Mouse (Mus musculus) naive thymus-derived CD4-positive, alpha-beta T cell, adult 2 months (primary cell): ENCODE results near the gene Tle3.
A peak's percentile ranks its signal among the peaks of the same experiment; 100 is the strongest.

Source experiments
- DNase-seq: peaks from one replicate; pipeline ENCODE4 v3.0.0-alpha.2; 2011; ENCODE audit warnings: low read depth

Tle3 gene

DNA sequence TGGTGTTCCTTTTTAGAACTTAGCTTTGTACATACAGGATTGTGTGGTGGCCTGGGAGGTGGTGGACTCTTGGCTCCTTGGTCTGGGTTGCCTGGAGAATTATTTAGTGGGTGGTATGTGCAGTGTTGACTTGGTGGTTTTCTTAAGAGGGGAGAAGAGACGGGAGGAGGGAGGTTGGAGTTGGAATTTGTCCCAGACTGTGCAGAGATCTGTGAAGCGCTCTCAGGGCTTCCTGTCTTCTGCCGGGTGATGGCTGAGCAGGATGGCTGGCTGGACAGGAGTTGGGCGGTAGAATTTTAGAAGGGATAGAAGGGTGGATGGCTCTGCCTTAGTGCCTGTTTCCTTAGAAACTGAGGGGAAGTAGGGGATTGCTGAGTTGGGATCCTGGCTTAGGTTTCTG lies 25.0 kb downstream of the Tle3 start:
- no peak for DNase-seq

DNA sequence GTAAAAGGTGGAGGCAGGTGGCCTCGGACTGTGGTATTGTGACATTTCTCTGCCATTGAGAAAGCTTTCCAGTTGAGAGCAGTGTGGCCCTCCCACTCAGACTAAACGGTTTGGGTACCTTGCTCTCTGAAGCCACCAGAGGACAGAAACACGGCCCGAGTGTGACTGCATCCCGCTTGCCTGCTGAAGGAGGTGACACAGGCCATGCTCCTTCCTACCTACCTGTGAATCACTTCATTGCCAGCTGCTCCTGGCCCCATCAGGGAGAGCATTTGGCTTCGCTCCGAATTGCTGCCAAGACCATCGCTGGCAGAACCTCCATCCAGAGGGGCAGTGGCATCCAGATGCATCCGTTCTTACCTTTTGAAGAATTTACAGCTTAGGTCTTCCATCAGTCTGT lies 26.0 kb downstream of the Tle3 start:
- no peak for DNase-seq

DNA sequence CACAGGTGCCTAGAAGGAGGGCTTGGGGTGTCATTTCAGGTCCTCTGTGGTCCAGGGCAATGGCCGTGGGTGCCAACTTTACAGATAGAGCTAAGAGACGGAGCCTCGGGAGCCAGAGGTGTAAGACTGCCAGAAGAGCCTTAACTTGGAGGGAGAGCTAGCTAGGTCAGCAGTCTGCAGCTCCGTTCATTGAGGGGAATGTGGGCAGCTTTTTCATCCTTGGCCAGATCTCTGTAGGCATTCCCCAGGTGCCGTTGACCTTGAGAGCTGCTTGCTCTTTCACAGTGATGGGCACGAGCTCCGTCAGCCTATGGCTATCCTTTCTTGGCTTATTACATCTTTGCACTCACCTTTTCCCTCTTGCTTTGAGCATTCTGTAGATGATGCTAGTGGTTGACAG lies 28.0 kb downstream of the Tle3 start:
- DNase-seq, result no peak

DNA sequence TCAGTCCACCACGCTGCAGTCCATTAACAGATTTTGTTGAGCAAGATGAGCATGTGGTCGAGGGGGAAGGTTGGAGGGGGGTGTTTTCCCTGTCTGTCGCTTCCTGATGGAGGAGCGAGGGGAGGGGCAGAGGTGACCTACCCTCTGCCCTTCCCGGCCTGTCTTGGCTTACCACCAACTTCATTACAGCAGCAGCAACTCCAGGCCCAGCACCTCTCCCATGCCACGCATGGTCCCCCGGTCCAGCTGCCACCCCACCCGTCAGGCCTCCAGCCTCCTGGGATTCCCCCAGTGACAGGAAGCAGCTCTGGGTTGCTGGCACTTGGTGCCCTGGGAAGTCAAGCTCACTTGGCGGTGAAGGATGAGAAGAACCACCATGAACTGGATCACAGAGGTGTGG lies 29.5 kb downstream of the Tle3 start:
- DNase-seq, result no peak

DNA sequence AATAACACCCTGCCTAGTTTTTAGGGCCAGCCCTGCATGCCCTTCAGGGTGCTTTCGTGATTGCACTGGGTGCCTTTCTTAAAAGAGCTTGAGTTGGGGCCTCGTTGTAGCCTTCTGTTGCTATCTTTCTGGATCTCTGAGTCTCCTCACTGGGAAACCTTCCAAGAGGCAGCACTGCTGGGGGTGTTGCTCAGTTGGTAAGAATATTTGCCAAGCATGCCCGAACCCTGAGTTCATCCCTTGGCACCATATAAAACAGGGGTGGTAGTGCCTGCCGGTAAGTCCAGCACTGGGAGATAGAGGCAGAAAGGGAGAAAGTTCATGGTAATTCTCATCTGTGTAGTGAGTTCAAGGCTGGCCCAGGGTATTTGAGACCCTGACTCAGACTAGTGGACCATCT lies 30.1 kb downstream of the Tle3 start:
- DNase-seq, result no peak

DNA sequence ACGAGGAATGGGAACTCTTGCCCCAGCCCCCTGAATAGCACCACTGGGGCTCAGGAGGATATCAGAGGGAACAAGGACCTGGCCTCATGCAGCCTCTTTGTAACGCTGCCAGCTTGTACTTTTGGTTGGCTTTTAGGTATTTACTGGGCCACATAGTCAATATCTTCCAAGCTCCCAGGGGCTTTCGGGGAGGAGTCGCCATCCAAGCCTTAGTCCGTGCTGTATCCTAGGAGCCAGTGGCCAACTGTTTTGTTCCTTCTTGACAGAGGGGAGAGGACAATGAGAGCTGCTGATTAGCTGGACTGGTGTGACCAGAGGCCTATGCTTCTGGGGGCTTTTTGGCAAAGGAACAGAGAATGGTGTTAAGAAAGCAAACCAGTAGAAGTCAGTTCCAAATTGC lies 30.6 kb downstream of the Tle3 start:
- DNase-seq, result no peak

DNA sequence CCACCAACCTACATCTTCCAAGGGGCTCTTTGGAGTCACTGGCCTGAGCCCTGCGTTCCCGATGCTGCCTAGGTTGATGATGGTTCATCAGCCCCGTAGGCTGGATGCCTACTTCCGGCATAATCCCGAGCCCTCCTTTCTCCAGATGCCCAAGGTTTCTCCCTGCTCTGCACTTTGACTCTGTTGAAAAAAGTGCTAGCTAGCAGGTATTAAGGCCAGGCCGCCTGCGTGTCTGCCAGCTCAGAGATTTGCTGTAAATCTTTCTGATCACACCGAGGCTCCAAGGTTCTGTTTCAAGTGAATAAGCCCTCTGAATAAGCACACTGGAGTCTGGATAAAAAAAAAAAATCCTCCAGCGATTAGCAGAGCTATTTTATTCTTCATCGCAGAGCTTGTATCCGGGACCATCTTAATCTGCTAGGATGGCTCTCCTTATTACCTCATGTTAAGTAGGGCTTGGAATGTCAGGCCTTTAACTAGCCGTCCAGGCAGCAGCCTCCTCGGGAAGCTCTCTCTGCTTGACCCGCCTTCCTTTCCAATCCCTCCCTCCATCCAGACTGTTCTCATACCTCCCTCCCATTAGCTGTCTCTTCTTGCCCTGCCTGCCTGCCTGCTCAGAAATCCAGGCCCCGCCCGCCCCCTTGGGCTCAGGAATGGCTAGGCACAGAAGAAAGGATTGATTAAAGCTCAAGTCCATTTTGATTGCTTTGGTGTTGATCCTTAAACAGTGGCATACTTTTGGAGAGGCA lies 31.9 kb downstream of the Tle3 start:
- DNase-seq, result no peak

DNA sequence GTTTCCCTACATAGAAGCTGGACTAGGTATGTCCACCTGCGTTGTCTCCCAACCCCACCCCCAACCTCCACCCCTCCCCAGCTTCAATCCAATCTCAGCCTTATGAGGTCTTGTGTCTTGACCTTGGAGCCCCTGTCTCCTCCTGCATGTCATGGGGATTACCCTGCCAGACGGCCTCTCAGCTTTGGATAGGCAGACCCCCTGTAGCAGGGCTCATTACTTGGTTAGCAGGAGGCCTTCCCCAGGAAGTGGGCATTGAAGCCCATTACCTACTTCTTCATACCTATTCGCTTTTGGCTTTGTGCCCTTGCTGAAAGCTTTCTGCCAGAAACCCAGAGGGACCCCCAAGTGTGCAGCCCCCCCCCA lies 32.4 kb downstream of the Tle3 start:
- no peak for DNase-seq

DNA sequence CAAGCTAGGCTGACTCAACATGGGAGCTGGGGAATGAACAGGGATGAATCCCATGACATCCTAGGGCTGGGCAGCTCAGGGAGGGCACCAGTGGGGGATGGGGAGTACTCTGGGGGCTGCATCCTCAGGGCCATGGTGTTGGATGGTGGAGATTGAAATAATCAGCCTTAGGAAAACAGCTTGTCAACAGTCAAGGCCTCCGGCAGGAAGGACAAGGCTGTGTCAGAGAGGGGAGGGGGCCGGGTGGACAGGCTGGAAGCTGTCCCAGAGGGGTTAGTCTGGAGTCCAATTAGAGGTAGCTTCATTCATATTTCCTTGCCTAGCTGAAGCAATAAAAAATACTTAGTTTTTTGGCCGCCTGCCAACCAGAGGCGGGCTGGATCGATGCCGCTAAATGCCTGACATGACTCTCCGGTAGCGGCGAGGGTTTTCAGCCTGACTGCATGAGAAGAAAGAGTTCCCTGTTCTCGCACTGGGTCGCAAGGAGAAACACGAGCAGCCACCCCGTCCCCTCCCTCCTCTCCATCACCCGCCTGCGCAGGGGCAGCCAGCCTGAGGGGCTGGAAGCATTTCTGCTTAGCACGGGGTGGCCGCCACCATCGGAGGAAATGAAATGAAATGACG lies 32.9 kb downstream of the Tle3 start:
- DNase-seq, result no peak

DNA sequence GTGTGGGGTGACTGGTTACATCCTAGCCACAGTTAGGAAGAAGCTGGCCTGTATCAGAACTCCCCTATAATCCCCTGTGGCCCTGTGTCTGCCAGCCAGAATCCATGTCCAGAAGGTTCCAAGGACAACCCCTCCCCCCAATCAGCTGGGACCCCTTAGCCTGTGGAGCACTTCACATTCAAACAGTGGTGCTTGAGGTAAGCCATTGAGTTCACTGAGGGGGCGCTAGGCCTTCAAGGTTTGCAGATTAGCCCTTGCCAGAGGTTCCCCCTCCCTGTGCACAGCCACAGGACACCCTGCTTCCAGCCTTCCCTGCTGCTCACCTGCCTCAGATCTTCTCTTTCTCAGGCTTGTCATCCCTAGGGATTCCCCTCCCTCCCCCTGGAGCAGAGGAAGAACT lies 34.2 kb downstream of the Tle3 start:
- DNase-seq, result no peak

DNA sequence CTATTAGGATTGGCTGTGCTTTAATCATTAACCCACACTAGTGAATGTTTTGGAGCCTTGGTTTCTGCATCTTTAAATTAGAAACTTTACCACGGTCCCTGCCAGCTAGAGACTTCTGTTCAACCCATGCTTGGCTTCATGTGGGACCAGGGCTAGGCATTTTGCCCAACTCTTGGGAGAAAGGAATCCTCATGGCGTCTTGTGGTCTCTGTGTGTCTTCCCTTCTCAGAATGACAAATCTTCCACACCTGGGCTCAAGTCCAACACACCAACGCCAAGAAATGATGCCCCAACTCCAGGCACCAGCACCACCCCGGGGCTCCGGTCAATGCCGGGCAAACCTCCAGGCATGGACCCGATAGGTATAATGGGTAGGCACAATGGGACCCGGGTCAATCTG lies 36.9 kb downstream of the Tle3 start:
- no peak for DNase-seq

DNA sequence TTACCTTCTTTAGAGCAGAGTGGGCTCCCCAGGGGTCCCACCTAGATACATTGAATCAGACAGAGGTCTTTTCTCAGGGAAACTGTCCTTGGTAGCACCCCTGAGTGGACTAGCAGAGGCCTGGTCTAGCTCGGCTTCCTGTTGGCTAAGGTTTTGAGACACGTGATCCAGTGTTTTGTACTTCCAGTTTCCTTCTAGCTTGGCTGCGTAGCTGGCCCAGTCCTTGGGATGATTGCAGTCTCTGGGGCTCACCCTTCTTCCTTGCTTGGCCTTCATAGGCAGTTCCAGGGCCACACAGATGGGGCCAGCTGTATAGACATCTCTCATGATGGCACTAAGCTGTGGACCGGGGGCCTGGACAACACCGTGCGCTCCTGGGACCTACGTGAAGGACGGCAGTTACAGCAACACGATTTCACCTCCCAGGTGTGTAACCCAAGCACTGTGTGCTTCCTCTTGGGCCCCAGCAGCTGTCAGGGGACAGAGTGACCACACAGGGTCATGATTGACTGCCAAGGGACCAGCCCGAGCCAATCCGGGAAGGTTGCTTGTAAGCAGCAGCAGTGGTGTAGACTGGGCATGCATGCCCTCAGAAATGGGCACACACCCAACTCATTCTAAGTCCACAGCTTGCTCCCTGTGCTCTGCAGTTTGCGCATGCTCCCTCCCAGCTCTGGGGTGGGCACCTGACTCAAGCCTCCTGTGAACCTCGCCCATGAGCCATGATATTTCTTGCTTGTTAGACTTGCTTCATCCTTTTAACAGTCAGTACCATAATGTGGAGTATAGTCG lies 41.7 kb downstream of the Tle3 start:
- DNase-seq, result no peak

DNA sequence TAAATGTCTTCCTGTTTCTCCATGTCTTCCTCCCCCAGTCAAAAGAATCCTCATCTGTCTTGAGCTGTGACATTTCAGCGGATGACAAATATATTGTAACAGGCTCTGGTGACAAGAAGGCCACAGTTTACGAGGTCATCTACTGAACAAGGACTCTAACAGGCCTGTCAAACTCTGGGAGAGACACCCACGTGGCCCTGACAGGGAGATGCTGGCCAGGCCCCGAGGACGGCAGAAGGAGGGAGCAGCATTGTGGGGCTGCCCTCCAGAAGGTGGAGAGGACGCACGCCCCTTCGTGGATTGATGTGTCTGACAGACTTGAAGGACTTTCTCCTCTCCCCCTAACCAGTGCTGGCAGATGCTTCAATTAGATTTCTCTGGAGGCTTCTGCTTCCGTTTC lies 44.4 kb downstream of the Tle3 start:
- DNase-seq, result no peak

DNA sequence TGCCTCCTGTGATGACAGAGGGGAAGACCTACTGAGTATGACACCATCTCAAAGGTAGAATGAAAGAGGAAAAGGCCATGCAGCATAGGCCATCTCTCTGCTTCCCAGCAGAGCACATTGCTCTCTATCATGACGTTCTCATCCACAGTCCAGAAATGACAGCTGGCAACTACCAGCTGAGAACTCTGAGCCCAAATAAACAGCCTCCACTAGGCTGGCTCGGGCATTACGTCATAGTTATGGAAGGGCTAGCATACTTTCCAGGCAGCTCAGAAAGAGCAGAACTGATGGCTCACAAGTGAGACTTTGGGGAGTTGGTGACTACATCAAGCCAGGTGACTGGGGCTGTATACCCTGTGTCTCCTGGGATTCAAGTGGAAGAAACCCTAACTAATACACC lies 49.5 kb downstream of the Tle3 start:
- DNase-seq, result no peak

DNA sequence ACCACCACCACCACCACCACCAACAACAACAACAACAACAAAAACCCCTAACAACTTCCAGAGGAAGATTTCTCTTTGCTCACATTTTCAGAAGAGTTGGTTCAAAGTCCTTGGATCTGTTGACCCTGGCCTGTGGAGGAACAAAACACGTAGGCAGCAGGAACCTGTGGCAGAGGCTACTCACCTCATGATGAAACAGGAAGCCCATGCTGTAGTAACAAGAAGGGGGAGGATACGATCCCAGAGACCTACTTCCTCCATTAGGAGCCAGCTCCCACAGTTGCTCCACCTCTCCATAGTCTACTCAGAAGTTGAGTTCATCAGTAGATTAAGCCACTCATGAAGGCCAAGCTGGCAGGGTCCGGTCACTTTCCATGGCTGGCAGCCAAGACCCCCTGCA lies 52.1 kb downstream of the Tle3 start:
- no peak for DNase-seq

DNA sequence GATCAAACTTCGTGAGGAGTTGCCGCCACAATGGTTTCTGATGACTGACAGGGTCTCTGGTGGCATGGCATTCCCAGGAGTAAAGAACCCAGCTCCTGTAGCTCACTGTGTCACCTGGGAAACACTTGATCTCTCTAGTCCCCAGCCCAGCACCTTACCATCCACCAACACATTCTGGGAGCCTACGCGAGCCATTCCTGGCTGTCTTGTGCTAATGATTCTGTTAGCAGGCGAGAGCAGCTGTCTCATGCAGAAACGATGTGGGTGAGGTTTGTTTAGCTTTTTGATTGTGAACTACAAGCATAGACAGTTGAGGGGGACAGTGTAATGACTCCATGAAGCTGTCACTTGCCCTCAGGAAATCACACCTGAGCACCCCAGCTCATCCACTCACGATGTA lies 54.3 kb downstream of the Tle3 start:
- DNase-seq, result peak; percentile 22

DNA sequence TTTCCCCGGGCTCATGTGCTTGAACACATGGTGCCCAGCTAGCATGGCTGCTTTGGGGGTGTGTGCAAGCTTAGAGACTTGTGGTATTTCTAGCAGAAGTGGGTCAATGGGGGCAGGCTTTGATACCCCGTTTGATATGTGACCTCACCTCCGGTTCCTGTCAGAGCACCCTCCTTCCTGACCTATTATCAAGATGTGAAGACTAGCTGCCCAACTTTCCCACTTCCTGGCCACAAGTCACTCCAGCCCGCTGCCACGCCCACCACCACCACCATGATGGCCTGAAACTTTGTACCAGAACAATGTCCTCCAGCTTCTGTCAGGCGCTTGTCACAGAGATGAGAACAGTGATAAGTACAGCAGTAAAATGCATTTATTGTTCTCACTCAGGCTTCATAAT lies 54.9 kb downstream of the Tle3 start:
- DNase-seq, result peak; percentile 57

DNA sequence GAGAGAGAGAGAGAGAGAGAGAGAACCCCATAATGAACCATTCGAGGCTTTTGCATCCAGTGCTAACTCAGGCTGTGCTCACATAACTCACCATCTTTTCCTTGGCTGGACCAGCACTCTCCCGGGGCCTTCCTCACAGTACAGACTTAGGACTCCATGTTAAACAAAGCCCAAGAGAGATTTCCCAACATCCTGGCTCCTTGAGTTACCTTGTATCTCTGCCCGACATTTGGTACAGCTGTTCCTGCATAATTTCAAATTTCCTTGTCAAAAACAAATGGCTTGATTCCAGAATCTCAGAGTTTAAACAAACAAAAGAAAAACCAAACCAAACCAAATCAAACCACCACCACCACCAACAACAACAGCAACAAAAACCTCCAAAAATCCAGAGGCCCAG lies 55.7 kb downstream of the Tle3 start:
- DNase-seq, result no peak

DNA sequence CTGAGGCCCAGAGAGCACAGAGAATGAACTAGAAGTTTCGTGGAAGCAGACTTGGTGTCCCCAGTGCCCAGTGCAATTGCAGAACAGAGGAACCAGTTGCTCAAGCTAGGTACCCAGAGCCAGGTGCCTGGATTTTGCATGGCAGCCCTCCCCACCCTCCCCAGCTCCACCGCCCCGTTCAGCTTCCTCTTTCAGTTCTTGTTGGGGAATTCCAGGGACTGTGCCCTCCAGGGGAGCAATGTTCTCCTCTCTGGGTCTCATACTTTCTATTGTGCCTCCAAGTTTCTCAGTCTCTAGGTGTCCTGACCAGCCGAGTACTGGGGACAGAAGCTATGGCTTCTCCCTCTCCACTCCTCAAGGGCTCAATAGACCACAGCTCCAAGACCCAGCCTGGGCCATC lies 59.7 kb downstream of the Tle3 start:
- DNase-seq, result no peak

DNA sequence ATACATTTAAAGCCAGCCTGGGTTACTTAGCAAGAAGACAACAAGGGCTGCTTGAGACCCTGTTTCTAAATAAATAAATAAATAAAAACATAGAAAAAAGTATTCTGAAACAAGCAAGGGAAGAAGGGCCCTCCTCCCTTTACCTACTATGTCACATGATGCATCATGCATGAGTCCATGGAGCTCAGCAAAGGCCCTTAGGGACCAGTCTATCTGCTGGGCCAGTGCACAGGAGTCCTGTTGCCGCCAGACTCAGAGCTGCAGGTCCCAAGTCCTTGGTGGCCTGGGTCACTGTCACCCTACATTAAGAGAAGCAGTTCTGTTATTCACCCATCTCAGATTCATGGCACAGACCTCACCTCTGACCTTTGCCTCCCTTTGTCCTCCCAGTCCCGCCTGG lies 61.0 kb downstream of the Tle3 start:
- no peak for DNase-seq

DNA sequence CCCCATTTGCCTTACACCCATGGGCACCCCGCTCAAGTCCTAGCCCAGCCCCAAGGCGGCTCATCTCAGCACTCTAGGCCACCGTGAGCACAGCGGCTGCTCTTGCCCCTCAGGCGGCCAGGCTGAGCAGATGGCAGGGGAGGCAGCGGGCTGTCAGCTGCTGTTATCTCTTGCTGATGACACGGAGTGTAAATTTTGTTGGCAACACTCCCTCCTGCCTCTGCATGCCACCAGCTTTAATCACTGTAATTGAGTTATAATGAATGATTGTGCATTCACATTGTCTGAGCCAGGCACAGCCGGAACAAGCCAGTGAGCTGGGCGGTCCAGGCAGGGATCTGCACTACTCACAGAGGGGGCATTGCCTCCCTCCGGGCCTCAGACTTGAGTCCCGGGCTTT lies 61.9 kb downstream of the Tle3 start:
- DNase-seq, result no peak

DNA sequence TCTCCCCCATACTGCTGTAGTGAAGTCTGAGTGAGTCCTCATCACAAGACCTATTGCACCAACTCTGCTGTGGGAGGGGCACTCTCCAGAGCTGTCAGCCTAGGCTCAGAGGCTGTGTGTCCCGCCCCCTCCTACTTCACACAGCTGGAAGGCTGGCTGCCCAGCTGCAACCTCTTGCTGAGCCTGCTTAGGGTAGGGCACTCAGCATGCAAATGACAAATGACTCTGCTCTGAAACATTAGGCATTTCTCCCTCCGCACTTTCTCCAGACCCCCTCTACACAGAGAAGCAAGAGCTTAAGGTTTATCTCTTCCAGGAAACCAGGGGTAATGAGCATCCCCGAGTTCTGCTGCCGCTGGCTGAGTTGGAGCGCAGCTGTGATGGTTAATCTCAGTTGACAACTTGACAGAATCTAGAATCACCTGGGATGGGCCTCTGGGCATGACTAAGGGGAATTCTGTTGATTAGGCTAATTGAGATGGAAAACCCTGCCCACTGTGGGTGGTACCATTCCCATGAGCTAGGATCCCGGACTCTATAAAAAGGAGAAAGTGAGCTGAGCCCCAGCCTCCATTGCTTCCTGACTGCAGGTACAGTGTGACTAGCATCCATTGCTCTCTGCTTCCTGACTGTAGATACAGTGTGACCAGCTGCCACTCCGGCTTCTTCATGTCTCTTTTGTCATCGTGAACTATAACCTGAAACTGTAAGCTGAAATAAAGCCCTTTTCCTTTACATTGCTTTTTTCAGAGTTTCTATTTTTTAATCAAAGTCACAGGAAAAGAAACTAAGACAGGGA lies 63.2 kb downstream of the Tle3 start:
- no peak for DNase-seq

DNA sequence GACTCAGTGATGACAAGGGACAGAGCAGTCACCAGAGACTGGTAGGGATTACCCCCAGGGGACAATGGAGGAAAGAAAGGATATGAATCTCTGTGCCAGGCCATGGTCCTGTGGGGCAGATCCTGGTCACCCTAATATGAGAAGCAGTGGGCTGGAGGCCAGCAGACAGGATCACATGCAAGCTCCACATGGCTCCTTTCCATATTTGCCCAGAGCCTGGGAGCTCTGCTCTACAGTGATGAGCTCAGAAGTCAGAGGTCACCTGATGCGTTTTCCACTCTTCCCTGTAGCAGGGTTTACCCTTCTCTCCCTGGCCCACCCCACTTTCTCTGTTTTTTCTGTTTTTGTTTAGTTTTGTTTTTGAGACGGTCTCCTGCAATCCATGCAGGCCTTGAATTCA lies 63.9 kb downstream of the Tle3 start:
- no peak for DNase-seq
